Mouse (Mus musculus) ES-E14 (cell line): ENCODE results near the gene Myo16. TPM values are rescaled to one million over a fixed set of nuclear protein-coding genes. Genes with fewer than 3 reads are reported as not detected.

Experiments used
- DNase-seq: peaks from one replicate; pipeline ENCODE4 v3.0.0-alpha.2; 2013; ENCODE audit warnings: low read depth, low spot score
- H3K27ac ChIP-seq: 2 replicates; pipeline ENCODE4 v1.5.1; 2012; ENCODE audit warnings: low read depth, mild to moderate bottlenecking, low read length, moderate library complexity, mixed read lengths; ENCODE audit not compliant: poor library complexity, insufficient read depth, severe bottlenecking
- H3K36me3 ChIP-seq: 2 replicates; pipeline ENCODE4 v1.6.1; 2012; ENCODE audit warnings: mild to moderate bottlenecking, low read length, moderate library complexity, mixed read lengths; ENCODE audit not compliant: control insufficient read depth, poor library complexity, insufficient read depth, severe bottlenecking
- H3K4me1 ChIP-seq, 2 experiments: fragments of 150-350 bp in 1 of 2; sonication (generic) in 1 of 2; 2 replicates each; pipeline ENCODE4 v1.6.1; 2012; ENCODE audit warnings: low read length in 2 of 2, mild to moderate bottlenecking in 1 of 2, mixed read lengths in 1 of 2; ENCODE audit not compliant: control insufficient read depth in 2 of 2, insufficient read depth in 2 of 2, poor library complexity in 1 of 2
- H3K4me3 ChIP-seq, 2 experiments: fragments of 150-350 bp in 1 of 2; sonication (generic) in 1 of 2; 2 replicates each; pipeline ENCODE4 v1.5.1; 2012; ENCODE audit warnings: low read length in 2 of 2, low read depth in 1 of 2, mild to moderate bottlenecking in 1 of 2, mixed read lengths in 1 of 2; ENCODE audit not compliant: insufficient read depth in 1 of 2, poor library complexity in 1 of 2, severe bottlenecking in 1 of 2
- H3K9ac ChIP-seq: 2 replicates; pipeline ENCODE4 v1.6.1; 2012; ENCODE audit warnings: low read depth, mild to moderate bottlenecking, low read length, mixed read lengths; ENCODE audit not compliant: poor library complexity, insufficient read depth, severe bottlenecking
- H3K9me3 ChIP-seq: fragments of 150-350 bp; sonication (generic); 2 replicates; pipeline ENCODE4 v1.6.1; 2012; ENCODE audit warnings: low read depth, mild to moderate bottlenecking, low read length; ENCODE audit not compliant: control insufficient read depth, insufficient read depth
- CHD2 ChIP-seq: IDR thresholded peaks from 2 replicates; pipeline ENCODE4 v1.6.1; 2014; ENCODE audit warnings: mild to moderate bottlenecking, low read depth, low read length, inconsistent platforms
- HCFC1 ChIP-seq: IDR thresholded peaks from 2 replicates; pipeline ENCODE4 v1.6.1; 2012; ENCODE audit warnings: low read length, inconsistent platforms, borderline replicate concordance; ENCODE audit not compliant: insufficient read depth
- MAFK ChIP-seq: IDR thresholded peaks from 2 replicates; pipeline ENCODE4 v1.6.1; 2014; ENCODE audit warnings: mild to moderate bottlenecking, low read depth, low read length, inconsistent platforms; ENCODE audit not compliant: insufficient read depth
- ZC3H11A ChIP-seq: IDR thresholded peaks from 2 replicates; pipeline ENCODE4 v1.6.1; 2012; ENCODE audit warnings: low read depth, mild to moderate bottlenecking, inconsistent platforms, low read length, borderline replicate concordance
- ZNF384 ChIP-seq: IDR thresholded peaks from 2 replicates; pipeline ENCODE4 v1.6.1; 2012; ENCODE audit warnings: low read depth, low read length, inconsistent platforms
- in situ Hi-C, 2 experiments: fragments of 600-800 bp; cut with MboI; formaldehyde crosslinking; loops; one replicate each; pipeline ENCODE4 v1.15.1; 2025; ENCODE audit warnings: low sequenced_read_pairs in 2 of 2, inconsistent platforms in 1 of 2; ENCODE audit not compliant: unreplicated experiment in 2 of 2
- total RNA-seq: library from RNA; depleted of rRNA; stranded (reverse); fragments of 300-350 nt; gene quantifications from 2 replicates; pipeline ENCODE4 v1.2.3, GENCODE M21; 2012

Gene Myo16
- total RNA-seq, 1 experiment: 0.09 TPM

- no peak overlapping the region for H3K9ac ChIP-seq
- H3K9me3 ChIP-seq: no peaks in the 10 kb centered on the region
- no peak overlapping the region for H3K4me3 ChIP-seq
- no peaks in the 10 kb centered on the region for H3K4me1 ChIP-seq
- TF ChIP-seq ZC3H11A (no peak), ZNF384 (no peak), CHD2 (no peak), HCFC1 (no peak), MAFK (no peak)
- H3K36me3 ChIP-seq: no peaks in the 10 kb centered on the region
- H3K27ac ChIP-seq: no peak overlapping the region
- DNase-seq: no peak
- in situ Hi-C loops: loop anchor here in 1 of 2 experiments (25.0 kb wide), 1 partner anchor 778 kb away; no protein-coding TSS in a partner anchor
Measured at GRCm38 (mm10) chr8:10409043-10409442, 255.3 kb downstream of the Myo16 start.

GRCm38 (mm10) chr8:10411511-10411910 is 257.8 kb downstream of the Myo16 start:
- Histone ChIP-seq H3K27ac (no peak overlapping the region), H3K9ac (no peak overlapping the region), H3K9me3 (no peaks in the 10 kb centered on the region), H3K36me3 (no peaks in the 10 kb centered on the region), H3K4me3 (no peak overlapping the region), H3K4me1 (no peaks in the 10 kb centered on the region)
- in situ Hi-C loops: loop anchor here (10.0 to 25.0 kb wide), 2 partner anchors 763 to 776 kb away; no protein-coding TSS in a partner anchor
- no peak for DNase-seq
- no peak for TF ChIP-seq HCFC1
- TF ChIP-seq ZC3H11A: no peak
- TF ChIP-seq MAFK: no peak
- TF ChIP-seq ZNF384: no peak
- TF ChIP-seq CHD2: no peak

- Histone ChIP-seq H3K36me3 (no peaks in the 10 kb centered on the region), H3K9me3 (no peaks in the 10 kb centered on the region), H3K27ac (no peak overlapping the region), H3K4me3 (no peak overlapping the region), H3K9ac (no peak overlapping the region), H3K4me1 (no peaks in the 10 kb centered on the region)
- DNase-seq: no peak
- TF ChIP-seq ZC3H11A: no peak
- no peak for TF ChIP-seq CHD2
- TF ChIP-seq MAFK: no peak
- TF ChIP-seq HCFC1: no peak
- no peak for TF ChIP-seq ZNF384
- in situ Hi-C loops: loop anchor here (10.0 to 25.0 kb wide), 2 partner anchors 761 to 773 kb away; no protein-coding TSS in a partner anchor
Measured at GRCm38 (mm10) chr8:10413881-10414280, 260.2 kb downstream of the Myo16 start.

GRCm38 (mm10) chr8:10414684-10415212 is 261.0 kb downstream of the Myo16 start:
- TF ChIP-seq ZNF384 (no peak), MAFK (peak; percentile 12; the same call in 1 of the 2 replicates), ZC3H11A (peak; percentile 88)
- Histone ChIP-seq H3K9me3 (no peaks in the 10 kb centered on the region), H3K4me1 (no peaks in the 10 kb centered on the region), H3K4me3 (no peak overlapping the region), H3K9ac (no peak overlapping the region), H3K36me3 (no peaks in the 10 kb centered on the region), H3K27ac (no peak overlapping the region)
- DNase-seq: peak; percentile 58
- in situ Hi-C loops: loop anchor here (10.0 to 25.0 kb wide), 2 partner anchors 760 to 773 kb away; no protein-coding TSS in a partner anchor

- Histone ChIP-seq H3K9me3 (no peaks in the 10 kb centered on the region), H3K9ac (no peak overlapping the region), H3K4me1 (no peaks in the 10 kb centered on the region), H3K4me3 (no peak overlapping the region), H3K36me3 (no peaks in the 10 kb centered on the region), H3K27ac (no peak overlapping the region)
- TF ChIP-seq MAFK (peak; percentile 29; the same call in 1 of the 2 replicates), ZNF384 (no peak)
- DNase-seq: no peak
- in situ Hi-C loops: loop anchor here (10.0 to 25.0 kb wide), 2 partner anchors 760 to 772 kb away; no protein-coding TSS in a partner anchor
Measured at GRCm38 (mm10) chr8:10415288-10415687, 261.6 kb downstream of the Myo16 start.
